Mouse (Mus musculus) stomach, postnatal 0 days (tissue): ENCODE data around the gene Glrx2. TPM values are rescaled to one million over a fixed set of nuclear protein-coding genes. Genes with fewer than 3 reads are reported as not detected.

Experiments
- ATAC-seq: fragments of 200-750 bp; cut with Nextera tagmentation; 2 replicates; pipeline ENCODE4 v1.8.0; 2017; ENCODE audit not compliant: low FRiP score, low TSS enrichment
- DNase-seq: peaks from one replicate; pipeline ENCODE4 v3.0.0-alpha.2; 2016; ENCODE audit warnings: low spot score
- H3K27ac ChIP-seq: fragments of 300-500 bp; sonication (generic); replicated peaks from 2 replicates; pipeline ENCODE4 v1.5.1; 2014; ENCODE audit warnings: mild to moderate bottlenecking, control low read depth
- H3K27me3 ChIP-seq: fragments of 300-500 bp; sonication (generic); 2 replicates; pipeline ENCODE4 v1.6.1; 2014; ENCODE audit warnings: low read length; ENCODE audit not compliant: control insufficient read depth, insufficient read depth
- H3K36me3 ChIP-seq: fragments of 300-500 bp; sonication (generic); 2 replicates; pipeline ENCODE4 v1.6.1; 2014; ENCODE audit warnings: low read length, mixed read lengths; ENCODE audit not compliant: control insufficient read depth, insufficient read depth
- H3K4me1 ChIP-seq: fragments of 300-500 bp; sonication (generic); replicated peaks from 2 replicates; pipeline ENCODE4 v1.6.1; 2014; ENCODE audit warnings: antibody characterized with exemption; ENCODE audit not compliant: control insufficient read depth, insufficient read depth
- H3K4me2 ChIP-seq: fragments of 300-500 bp; sonication (generic); replicated peaks from 2 replicates; pipeline ENCODE4 v1.6.1; 2014; ENCODE audit warnings: low read depth, mild to moderate bottlenecking, control low read depth, moderate library complexity
- H3K4me3 ChIP-seq: fragments of 300-500 bp; sonication (generic); 2 replicates; pipeline ENCODE4 v1.5.1; 2014; ENCODE audit warnings: low read depth, low read length, control low read depth
- H3K9ac ChIP-seq: fragments of 300-500 bp; sonication (generic); 2 replicates; pipeline ENCODE4 v1.6.1; 2014; ENCODE audit warnings: mild to moderate bottlenecking, low read length, control low read depth, mixed read lengths
- H3K9me3 ChIP-seq: fragments of 300-500 bp; sonication (generic); 2 replicates; pipeline ENCODE4 v1.6.1; 2016; ENCODE audit warnings: low read length; ENCODE audit not compliant: control insufficient read depth
- CTCF ChIP-seq: IDR thresholded peaks from 2 replicates; pipeline ENCODE4 v1.5.1; 2016; ENCODE audit warnings: antibody characterized with exemption, low read depth, mild to moderate bottlenecking, moderate library complexity
- EP300 ChIP-seq: optimal IDR thresholded peaks from 2 replicates; pipeline ENCODE3; 2016; ENCODE audit warnings: antibody characterized with exemption
- WGBS: fragments of 180-500 bp; shearing (Covaris S2); extraction: QIAGEN DNeasy Blood & Tissue Kit; methylation state at CpG from one replicate; pipeline ENCODE4 v1.1.7; 2014; 5-methylcytosine and 5-hydroxymethylcytosine counted together
- polyA plus RNA-seq: library from polyadenylated mRNA; unstranded; fragments of >200 nt; fragmentation: Nextera tagmentation; extraction: Ambion mirVana; gene quantifications from 2 replicates; pipeline ENCODE4 v1.2.1, GENCODE M21; 2015

Glrx2 gene
- polyA plus RNA-seq, 1 experiment from 2014 or later = 104 TPM

DNA sequence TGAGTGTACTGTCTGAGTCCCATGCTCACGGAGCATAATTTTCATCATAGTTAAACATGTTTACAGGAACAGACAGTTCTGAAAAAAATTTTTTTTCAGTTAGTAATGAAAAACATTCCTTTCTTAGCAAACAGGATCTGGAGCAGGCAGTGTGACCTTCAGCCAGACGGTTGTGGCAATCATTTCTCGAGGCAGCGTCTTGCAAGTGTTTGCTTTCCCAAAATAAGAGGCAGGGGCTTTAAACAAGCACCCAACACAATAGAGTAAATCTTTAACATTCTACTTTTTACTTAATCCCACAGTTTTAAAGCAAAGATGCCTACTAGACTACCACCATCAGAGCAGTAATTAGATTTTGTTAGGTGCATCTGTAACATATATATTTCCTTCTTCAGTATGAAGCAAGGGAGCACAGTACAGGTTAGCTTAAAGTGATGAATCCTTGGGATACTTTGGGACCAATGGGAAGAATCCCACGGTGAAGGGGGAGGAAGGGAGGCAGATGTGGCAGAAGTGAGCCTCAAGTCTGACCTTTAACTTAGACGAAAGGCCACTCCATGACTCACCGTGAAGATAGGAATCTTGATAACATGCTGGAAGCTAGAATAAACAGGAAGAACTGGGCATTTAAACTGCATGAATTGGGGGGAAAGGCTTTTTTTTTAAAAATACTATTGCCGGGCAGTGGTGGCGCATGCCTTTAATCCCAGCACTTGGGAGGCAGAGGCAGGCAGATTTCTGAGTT lies 11.7 kb downstream of the Glrx2 start:
- no peaks in the 10 kb centered on the region for H3K4me1 ChIP-seq

DNA sequence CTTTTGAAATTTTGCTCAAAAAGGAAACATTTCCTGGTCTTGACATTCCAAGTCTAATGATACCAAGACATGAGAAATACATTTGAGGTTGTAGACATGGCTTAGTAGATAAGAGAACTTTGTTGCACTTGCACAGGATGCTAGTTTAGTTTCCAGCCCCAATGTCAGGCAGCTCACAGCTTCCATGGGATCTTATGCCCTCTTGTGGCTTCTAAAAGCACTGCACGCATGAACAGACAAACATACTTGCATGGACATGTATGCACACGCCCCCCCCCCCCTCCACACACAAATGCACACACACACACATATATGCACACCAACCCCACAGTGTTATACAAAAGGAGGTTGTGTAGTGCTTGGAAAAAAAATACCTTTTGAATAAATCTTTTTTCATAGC lies 14.8 kb downstream of the Glrx2 start:
- 73% methylated on average over 2 of the region's 2 CpGs for WGBS
- no peaks in the 10 kb centered on the region for H3K9me3 ChIP-seq
- no peak overlapping the region for H3K4me3 ChIP-seq
- H3K9ac ChIP-seq = no peak overlapping the region
- no peak for ATAC-seq
- H3K4me1 ChIP-seq = no peaks in the 10 kb centered on the region
- peak; percentile 34 for DNase-seq
- no peaks in the 10 kb centered on the region for H3K27me3 ChIP-seq
- no peaks in the 10 kb centered on the region for H3K36me3 ChIP-seq
- TF ChIP-seq EP300 (no peak), CTCF (peak; percentile 67)
- H3K27ac ChIP-seq = no peak overlapping the region
- H3K4me2 ChIP-seq = no peak overlapping the region

More for the DNA sequence above, 11.7 kb downstream of the Glrx2 start:
- no peaks in the 10 kb centered on the region for H3K27me3 ChIP-seq
- ATAC-seq (no peak), DNase-seq (no peak)
- no peaks in the 10 kb centered on the region for H3K36me3 ChIP-seq
- WGBS = 40% methylated on average over 9 of the region's 9 CpGs
- no peak overlapping the region for H3K27ac ChIP-seq
- TF ChIP-seq CTCF (no peak), EP300 (no peak)
- H3K4me3 ChIP-seq = no peak overlapping the region
- no peak overlapping the region for H3K4me2 ChIP-seq
- no peaks in the 10 kb centered on the region for H3K9me3 ChIP-seq
- no peak overlapping the region for H3K9ac ChIP-seq

DNA sequence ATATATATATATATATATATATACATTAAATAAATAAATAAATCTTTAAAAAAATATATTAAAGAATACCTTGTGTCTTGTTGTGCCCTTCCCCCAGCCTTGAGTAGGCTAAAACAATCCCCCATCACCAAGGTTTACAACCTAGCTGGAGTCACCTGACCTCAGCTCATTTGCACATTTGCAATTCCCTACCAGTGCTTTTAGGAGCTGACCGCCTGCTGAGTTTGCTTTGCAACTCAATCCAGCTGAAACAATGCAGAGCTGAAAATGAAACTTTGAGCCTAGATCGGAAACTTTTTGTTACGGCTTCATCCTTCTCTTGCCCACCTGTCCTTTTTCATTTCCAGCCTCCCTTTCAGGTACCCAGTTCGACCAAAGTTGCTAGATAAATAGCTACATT lies 15.6 kb downstream of the Glrx2 start:
- TF ChIP-seq CTCF = no peak
- no peak for TF ChIP-seq EP300
- Histone ChIP-seq H3K9me3 (no peaks in the 10 kb centered on the region), H3K36me3 (no peaks in the 10 kb centered on the region), H3K4me3 (no peak overlapping the region), H3K27ac (no peak overlapping the region), H3K4me1 (no peaks in the 10 kb centered on the region), H3K4me2 (no peak overlapping the region), H3K9ac (no peak overlapping the region), H3K27me3 (no peaks in the 10 kb centered on the region)
- ATAC-seq (no peak), DNase-seq (no peak)
- WGBS = 62% methylated on average over 4 of the region's 4 CpGs

DNA sequence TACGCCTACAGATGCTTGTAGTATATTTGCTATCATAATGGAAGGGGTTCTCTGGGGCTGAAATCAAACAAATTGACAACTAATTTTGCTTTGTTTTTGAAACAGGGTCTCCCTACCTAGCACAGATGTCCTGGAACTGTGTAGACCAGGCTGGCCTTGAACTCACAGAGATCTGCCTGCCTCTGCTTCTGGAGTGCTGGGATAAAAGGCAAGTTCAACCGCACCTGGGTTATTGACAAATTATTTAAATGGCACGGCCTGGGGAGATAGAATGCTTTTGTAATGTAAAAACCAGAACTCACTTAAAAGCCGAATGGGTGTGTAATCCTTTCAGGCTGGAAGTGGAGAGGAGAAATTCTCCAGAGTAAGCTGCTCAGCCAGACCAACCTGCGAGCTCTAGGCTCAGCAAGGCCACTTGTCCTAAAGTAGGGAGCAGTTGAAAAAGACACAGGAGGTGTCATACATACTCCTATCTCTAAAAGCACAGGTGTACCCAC lies 17.8 kb downstream of the Glrx2 start:
- no peak for TF ChIP-seq CTCF
- TF ChIP-seq EP300 = no peak
- Histone ChIP-seq H3K4me1 (no peaks in the 10 kb centered on the region), H3K36me3 (no peaks in the 10 kb centered on the region), H3K9me3 (no peaks in the 10 kb centered on the region), H3K27ac (no peak overlapping the region), H3K4me2 (no peak overlapping the region), H3K9ac (no peak overlapping the region), H3K4me3 (no peak overlapping the region), H3K27me3 (no peaks in the 10 kb centered on the region)
- ATAC-seq = no peak
- WGBS = 72% methylated on average over 5 of the region's 5 CpGs
- DNase-seq = no peak

DNA sequence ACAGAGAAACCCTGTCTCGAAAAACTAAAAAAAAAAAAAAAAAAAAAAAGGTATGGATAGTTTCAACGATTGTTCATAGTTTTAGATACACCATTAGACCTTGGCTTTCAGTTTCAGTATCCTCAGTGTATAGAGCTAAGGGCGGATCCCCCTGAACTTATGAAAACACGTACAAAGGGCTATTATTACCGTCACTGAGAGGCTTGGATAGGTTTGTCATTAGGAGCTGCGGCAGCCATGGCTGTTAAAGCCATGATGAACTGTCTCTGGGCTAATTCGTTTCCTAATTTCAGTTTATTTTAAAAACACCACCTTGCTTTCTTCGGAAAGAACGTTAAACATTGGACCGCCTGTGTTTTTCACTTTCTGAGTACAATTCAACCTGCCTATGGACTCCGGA lies 22.7 kb downstream of the Glrx2 start:
- DNase-seq (no peak), ATAC-seq (peak; percentile 46; the same call in 1 of the 2 replicates)
- Histone ChIP-seq H3K4me3 (peak overlapping the region; percentile 79), H3K9ac (peak overlapping the region; percentile 87), H3K4me1 (no peaks in the 10 kb centered on the region), H3K4me2 (peak overlapping the region; percentile 75), H3K27me3 (no peaks in the 10 kb centered on the region), H3K9me3 (no peaks in the 10 kb centered on the region), H3K27ac (peak overlapping the region; percentile 90), H3K36me3 (peaks cover 6% of the 10 kb centered on the region; the same call in 1 of the 2 replicates)
- TF ChIP-seq EP300 (no peak), CTCF (no peak)
- WGBS = 12% methylated on average over 10 of the region's 11 CpGs
